Mouse (Mus musculus) thymus, adult 18-20 months (tissue): Measurements from ENCODE around the gene Bcar3.
"Not testable (repeated sequence)": the region's sequence is repeated elsewhere in the genome, so short reads cannot be mapped to it uniquely, and the experiment has no call there.

Experiments
- DNase-seq, 2 experiments: peaks; one replicate each; pipeline ENCODE4 v3.0.0; 2022; ENCODE audit warnings: mixed read lengths in 2 of 2

Bcar3 gene

GRCm38 (mm10) chr3:122293954-122294850, at the start of gene Bcar3:
TSS of gene Bcar3 (plus strand) at chr3:122294136.
- DNase-seq, result peak; percentile 75 to 84

GRCm38 (mm10) chr3:122244759-122245158, 49.2 kb upstream of the Bcar3 start:
- no peak for DNase-seq

DNA sequence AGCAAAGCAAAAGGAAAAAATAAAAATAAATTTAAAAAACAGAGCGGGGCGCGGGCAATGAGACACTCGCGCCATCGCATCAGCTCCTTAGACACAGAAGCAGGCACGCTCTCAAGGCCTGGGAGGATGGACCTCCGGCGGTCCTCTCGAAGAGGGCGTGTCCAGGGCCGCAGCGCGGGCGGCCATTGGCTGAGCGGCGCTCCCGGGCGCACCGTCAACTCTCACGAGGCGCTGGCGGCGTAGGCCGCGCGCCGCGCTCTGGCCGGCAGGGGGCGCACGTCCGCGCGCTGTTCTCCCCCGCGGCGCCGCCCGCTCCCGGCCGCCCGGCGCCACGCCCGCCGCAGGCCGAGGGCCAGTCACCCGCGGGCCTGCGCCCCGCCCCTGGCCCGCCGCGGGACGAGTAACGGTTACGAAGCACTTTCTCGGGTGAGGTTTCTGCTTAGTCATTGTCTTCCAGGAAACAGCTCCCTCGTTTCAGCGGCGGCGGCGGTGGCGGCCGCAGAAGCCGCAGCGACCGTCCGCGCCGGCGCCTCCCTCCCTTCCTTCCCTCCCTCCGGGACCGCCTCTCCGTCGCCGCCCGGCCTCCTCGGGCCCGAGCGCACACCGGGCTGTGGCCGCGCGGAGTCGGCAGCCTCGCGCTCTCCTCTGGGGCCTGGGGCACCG, 48.6 kb upstream of the Bcar3 start, which contains the start of gene Gclm:
Gclm (plus strand) TSS at position 343 of the 663 bp plus-strand sequence.
- DNase-seq, result peak; percentile 83 to 86

DNA sequence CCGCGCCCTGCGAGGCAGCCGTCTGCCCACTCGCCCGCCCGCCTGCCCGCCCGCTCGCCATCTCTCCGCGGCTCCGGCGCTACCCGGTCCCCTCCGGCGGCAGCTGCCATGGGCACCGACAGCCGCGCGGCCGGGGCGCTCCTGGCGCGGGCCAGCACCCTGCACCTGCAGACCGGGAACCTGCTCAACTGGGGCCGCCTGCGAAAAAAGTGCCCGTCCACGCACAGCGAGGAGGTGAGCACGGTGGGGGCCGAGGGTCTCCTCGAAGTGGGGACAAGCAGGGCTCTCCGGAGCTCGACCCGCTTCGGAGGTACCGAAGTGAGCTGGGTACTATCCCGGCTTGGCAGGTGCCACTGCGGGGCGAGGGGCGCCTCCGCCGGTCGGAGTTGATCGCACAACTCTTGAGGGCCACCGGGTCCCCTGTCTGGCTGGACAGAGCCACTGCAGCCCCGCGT, 48.0 kb upstream of the Bcar3 start:
- peak; percentile 44 to 49 for DNase-seq

GRCm38 (mm10) chr3:122246406-122246805, 47.5 kb upstream of the Bcar3 start:
- DNase-seq, result no peak

DNA sequence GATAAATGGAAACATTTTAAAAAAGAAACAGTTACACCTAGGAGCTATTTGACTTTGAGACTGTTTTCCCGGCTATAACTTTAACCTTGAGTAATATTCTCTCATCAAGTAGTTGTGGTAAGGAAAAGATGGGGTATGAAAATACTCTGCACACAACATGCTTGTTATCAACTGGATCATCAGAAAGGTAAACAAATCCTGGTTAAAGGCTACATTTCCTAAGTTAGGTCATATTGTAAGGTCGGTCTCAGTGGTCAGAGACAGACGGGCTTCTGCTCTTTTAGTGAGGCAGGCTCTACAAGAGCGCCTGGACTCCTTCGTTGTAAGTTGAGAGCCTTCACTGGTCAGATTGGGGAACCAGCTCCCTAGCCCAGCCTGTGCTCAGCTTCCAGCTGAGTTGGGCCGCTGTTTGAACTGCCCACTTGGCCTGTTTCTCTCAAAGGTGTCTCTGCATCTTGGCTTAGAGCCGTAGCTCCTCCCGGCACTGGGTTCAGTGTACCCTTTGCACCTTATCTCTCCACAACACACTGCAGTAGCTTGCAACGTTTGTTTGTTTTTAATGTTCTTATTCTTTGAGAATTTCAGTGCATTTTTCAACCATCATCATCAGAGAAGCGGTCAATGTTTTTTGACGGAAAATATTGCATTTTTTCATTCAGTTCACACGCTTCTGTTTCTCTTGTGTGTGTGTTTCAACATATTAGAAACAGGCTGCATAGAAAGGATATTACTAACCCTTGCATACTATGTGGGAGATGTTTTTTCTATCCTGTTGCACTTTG, 46.8 kb upstream of the Bcar3 start:
- no peak for DNase-seq

GRCm38 (mm10) chr3:122247768-122248100, 46.2 kb upstream of the Bcar3 start:
- DNase-seq, result no peak

GRCm38 (mm10) chr3:122252466-122253253, 41.3 kb upstream of the Bcar3 start:
- DNase-seq, result no peak

DNA sequence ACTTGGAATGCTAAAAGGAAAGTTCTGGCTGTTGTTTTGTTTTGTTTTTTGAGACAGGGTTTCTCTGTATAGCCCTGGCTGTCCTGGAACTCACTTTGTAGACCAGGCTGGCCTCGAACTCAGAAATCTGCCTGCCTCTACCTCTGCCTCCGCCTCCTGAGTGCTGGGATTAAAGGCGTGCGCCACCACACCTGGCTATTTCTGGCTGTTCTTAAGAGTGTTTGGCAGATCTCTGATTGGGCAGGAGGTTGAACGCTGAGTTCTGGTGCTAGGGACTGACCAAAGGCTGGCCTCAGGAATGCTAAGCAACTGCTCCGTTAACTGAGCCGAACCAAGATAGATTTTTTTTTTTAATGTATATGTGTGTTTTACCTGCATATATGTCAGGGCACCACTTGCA, 39.9 kb upstream of the Bcar3 start:
- not testable (repeated sequence) for DNase-seq

DNA sequence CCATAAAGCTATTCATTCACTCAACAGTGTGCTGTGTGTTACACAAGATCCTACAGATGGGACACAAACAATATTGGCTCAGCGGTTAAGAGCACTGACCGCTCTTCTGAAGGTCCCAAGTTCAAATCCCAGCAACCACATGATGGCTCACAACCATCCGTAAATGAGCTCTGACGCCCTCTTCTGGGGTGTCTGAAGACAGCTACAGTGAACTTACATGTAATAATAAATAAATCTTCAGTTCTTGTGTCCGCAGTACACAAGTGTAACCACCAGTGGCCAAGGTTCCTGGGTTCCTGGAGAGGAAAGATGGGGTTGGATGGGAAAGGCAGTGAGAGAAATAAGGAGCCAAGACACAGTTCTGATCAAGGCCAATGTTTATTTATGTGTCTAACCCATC, 23.9 kb upstream of the Bcar3 start:
- DNase-seq, result no peak

GRCm38 (mm10) chr3:122272565-122272964, 21.4 kb upstream of the Bcar3 start:
- not testable (repeated sequence) for DNase-seq

DNA sequence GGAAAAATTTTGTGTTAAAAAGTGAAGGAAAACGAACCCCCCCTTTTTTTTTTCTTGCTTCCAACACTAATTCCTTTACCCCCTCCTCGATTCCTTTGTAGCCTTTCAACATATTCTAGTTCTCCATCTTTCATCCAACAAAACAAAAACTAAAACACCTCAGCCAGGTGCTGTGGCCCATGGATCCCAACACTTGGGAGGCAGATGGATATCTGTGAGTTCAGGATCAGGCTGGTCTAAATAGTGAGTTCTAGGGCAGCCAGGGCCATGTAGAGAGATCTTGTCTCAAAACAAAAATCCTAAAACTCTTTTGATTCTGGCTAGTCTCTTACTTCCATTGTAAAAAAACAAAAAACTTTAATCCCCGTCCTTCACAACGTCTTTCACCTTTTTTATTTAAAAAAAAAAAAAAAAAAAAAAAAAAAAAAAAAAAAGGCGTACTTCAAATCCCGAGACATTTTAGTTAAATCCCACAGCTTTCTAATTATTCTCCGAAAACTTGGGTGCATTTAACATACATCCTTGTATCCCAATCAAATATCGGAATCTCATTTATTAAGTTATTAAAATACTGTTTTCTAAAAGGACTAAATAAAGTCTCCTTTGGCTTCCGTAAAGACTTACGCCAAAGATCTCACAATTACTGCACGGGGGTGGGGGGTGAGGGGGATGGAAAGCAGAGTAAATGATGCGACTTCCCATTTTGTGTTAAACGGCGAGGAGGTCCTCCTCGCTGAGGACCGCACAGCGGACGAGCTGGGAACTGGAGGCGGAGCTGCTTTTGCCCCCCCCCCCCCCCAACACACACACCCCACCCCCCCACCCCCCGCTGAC, 20.3 kb upstream of the Bcar3 start:
- DNase-seq, result no peak

DNA sequence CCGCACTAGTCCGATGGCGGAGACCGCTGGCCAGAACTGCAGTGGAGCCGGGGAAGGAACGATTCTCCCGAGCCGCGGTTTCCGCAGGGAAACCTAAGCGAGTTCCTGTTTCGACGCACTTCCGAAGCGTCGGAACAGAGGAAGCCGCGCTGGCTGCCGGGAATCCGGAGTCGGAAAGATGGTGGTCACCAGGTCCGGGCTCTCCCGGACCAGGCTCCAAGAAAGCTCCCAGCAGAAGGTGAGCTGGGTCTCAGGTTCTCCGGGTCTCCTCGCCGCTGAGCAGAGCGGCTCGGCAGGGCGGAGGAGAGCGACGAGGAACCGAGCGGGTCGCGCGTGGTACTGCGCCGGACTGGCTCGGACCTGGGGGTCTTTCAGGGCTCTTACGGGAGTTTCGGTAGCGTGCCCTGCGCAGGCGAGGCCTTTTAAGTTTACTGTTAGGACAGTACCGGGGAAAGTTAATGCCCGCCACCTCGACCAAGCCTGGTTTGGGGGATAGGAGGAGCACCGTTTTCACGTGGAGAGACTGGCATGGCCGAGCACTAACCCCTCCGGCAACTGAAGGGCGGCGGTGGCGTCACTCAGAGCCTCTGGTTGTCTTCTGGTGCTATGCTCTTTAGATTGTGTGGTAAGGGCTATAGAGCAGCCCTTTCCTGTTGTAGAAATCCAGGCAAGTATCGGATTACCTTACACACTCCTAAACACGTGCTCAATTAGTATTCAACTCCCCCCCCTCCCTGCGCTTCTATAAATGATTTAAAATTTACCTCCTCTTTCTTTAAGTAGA, 19.5 kb upstream of the Bcar3 start, which contains the start of gene Dnttip2:
Dnttip2 (plus strand) TSS at position 148 of the 784 bp plus-strand sequence.
- peak; percentile 67 to 75 for DNase-seq

DNA sequence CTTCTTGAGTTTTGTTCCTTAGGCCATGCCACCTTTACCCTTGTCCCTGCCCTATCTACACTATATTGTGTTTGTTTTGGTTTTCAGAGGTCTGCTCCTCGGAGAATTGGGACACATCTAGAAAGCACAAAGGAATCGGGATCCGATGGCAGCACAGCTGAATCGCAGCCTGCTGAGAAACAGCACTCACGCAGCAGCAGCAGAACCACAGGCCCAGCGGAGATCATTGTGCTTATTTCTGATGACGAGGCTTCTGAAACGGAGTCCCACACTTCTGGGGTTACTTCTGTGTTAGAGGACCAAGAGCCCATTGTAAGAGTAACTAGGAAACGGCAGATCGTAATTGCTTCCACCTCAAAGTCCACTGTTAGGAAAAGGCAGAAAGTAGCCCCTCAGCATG, 18.8 kb upstream of the Bcar3 start:
- DNase-seq, result no peak

DNA sequence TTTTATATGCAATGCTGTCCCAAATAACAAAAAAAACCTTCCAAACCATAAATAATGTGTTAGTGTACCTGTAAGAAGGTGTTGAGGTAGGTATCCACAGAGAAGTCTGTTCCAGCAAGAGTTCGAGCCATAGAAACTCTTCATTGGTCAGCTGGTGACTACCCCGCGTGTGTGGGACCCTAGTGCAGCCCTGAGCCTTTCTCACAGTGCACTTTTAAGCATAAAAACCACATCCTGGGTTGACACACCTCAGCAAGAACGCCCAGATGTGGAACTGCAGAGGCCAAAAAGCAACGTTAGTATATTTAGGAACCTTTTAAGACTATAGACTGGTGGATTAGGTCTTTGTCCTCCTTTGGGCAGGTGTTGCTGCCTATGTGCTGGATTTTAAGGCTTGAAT, 6.7 kb upstream of the Bcar3 start:
- DNase-seq, result no peak

DNA sequence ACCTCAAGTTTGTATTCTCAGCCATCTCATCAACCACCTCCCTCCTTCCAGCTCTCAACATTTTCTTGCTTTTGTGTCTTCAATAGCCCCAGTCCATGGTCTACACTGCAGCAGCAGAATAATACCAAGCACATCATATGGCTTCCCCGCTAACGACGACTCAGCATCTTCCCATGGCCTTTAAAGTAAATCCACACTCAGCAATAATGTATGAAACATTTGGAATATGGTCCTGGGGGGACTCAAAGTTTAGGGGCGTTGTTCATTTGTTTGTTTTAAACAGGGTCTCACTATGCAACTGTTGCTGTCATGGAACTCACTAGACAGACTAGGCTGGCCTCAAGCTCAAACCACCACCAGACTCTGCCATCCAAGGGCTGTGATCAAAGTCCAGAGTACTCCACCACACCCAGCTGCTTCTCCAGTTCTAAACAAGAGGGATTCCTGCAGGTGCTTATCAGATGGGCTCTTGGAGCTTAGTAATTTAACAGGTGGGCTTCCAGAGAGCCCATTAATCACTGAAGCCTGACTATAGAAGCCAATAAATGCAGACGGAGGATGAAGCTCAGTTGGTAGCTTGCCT, 5.2 kb upstream of the Bcar3 start:
- no peak for DNase-seq

GRCm38 (mm10) chr3:122289344-122289743, 4.6 kb upstream of the Bcar3 start:
- DNase-seq, result not testable (repeated sequence)

DNA sequence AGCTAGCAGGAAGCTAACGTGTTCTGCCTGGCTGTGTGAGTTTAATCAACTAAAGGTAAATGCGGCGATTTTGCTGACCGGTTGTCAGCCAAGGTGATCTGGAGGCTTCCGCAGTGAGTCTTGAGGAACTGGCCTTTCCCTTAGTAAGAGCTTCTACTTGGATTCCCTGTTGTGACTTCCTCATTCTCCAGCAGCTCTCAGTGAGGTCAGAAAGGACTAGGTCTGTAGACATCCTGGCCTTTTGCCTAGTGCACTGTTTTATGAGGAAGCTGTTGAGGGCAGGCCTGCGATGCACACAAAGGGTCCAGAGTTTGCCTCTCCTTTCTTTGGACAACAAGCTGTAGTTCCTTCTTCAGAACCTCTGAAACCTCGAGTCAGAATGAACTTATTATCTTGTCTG, 3.2 kb upstream of the Bcar3 start:
- DNase-seq, result no peak

DNA sequence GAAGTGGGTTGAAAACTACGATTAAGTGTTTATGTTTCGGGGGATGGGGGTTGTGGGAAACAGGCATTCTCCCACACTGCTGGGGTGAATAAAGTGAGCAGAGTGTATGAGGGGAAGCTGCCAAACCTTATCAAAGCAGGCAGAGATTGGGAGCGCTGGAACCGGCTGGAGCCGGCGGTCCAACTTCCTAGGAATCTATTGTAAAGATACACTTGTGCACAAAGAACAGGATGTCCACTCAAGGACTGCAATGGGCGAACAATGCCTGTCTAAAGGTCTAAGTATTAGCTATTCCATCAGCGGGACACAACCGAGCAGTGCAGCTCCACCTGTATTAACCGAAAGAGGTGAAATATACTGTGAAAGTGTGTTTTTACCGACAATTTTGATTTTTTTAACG, 2.1 kb upstream of the Bcar3 start:
- DNase-seq, result no peak
